Mouse (Mus musculus) megakaryocyte, embryonic 14.5 days (primary cell): Measurements from ENCODE around the gene Ndufaf7.

Experiments used
- FLI1 ChIP-seq: IDR thresholded peaks from 2 replicates; pipeline ENCODE4 v1.6.1; 2012; ENCODE audit warnings: low read length, inconsistent platforms, mixed read lengths
- GATA1 ChIP-seq: IDR thresholded peaks from 3 replicates; pipeline ENCODE4 v1.6.1; 2012; ENCODE audit warnings: mixed read lengths, low read length, inconsistent platforms, borderline replicate concordance

GRCm38 (mm10) chr17:78992303-78993027, 55.5 kb downstream of the Ndufaf7 start:
- TF ChIP-seq GATA1 (no peak), FLI1 (no peak)
